Mouse (Mus musculus) myocyte (in vitro differentiated cells): ENCODE data around the gene Lasp1. TPM values are rescaled to one million over a fixed set of nuclear protein-coding genes. Genes with fewer than 3 reads are reported as not detected.

Source experiments
- H3K27me3 ChIP-seq: one replicate; pipeline ENCODE4 v1.6.1; 2011; ENCODE audit not compliant: control insufficient read depth, insufficient read depth, insufficient read length
- H3K36me3 ChIP-seq: one replicate; pipeline ENCODE4 v1.6.1; 2011; ENCODE audit not compliant: control insufficient read depth, insufficient read depth
- H3K4me2 ChIP-seq: one replicate; pipeline ENCODE4 v1.6.1; 2011; ENCODE audit warnings: low read depth, control low read depth
- H3K4me3 ChIP-seq: one replicate; pipeline ENCODE4 v1.5.1; 2011; ENCODE audit warnings: mild to moderate bottlenecking, control low read depth, moderate library complexity
- H3K79me2 ChIP-seq: one replicate; pipeline ENCODE4 v1.6.1; 2011; ENCODE audit not compliant: control insufficient read depth, insufficient read depth
- H3ac ChIP-seq: one replicate; pipeline ENCODE4 v1.6.1; 2011; ENCODE audit not compliant: control insufficient read depth, insufficient read length
- CEBPB ChIP-seq: IDR thresholded peaks from 2 replicates; pipeline ENCODE4 v1.6.1; 2011; ENCODE audit warnings: mild to moderate bottlenecking, moderate library complexity; ENCODE audit not compliant: poor library complexity, insufficient read depth, severe bottlenecking
- E2F4 ChIP-seq: IDR thresholded peaks from one replicate; pipeline ENCODE4 v1.6.1; 2011; ENCODE audit warnings: mild to moderate bottlenecking, control low read depth, moderate library complexity; ENCODE audit not compliant: insufficient read depth
- MAX ChIP-seq: IDR thresholded peaks from one replicate; pipeline ENCODE4 v1.6.1; 2011; ENCODE audit warnings: low read depth, mild to moderate bottlenecking, control low read depth
- MYOD1 ChIP-seq, 3 experiments: IDR thresholded peaks; one replicate each; pipeline ENCODE4 v1.6.1; 2011; ENCODE audit warnings: control low read depth in 2 of 3, low read depth in 2 of 3, mild to moderate bottlenecking in 2 of 3, moderate library complexity in 1 of 3; ENCODE audit not compliant: insufficient read length in 2 of 3, control insufficient read depth in 1 of 3
- MYOG ChIP-seq, 3 experiments: IDR thresholded peaks; one replicate each; pipeline ENCODE4 v1.6.1; 2011; ENCODE audit warnings: control low read depth in 2 of 3, low read depth in 2 of 3, mild to moderate bottlenecking in 2 of 3; ENCODE audit not compliant: insufficient read length in 2 of 3, control insufficient read depth in 1 of 3, insufficient read depth in 1 of 3
- POLR2A ChIP-seq: IDR thresholded peaks from one replicate; pipeline ENCODE4 v1.6.1; 2011; ENCODE audit warnings: low read depth, mild to moderate bottlenecking, control low read depth, moderate library complexity; ENCODE audit not compliant: insufficient read length
- POLR2AphosphoS2 ChIP-seq: IDR thresholded peaks from one replicate; pipeline ENCODE4 v1.6.1; 2011; ENCODE audit warnings: low read depth, control low read depth; ENCODE audit not compliant: insufficient read length
- REST ChIP-seq: IDR thresholded peaks from one replicate; pipeline ENCODE4 v1.6.1; 2011; ENCODE audit warnings: mild to moderate bottlenecking, control low read depth, moderate library complexity; ENCODE audit not compliant: insufficient read depth, insufficient read length
- SRF ChIP-seq: IDR thresholded peaks from one replicate; pipeline ENCODE4 v1.6.1; 2011; ENCODE audit warnings: low read depth; ENCODE audit not compliant: control insufficient read depth, insufficient read length
- TCF12 ChIP-seq: IDR thresholded peaks from one replicate; pipeline ENCODE4 v1.6.1; 2011; ENCODE audit warnings: mild to moderate bottlenecking, control low read depth; ENCODE audit not compliant: poor library complexity, insufficient read depth, severe bottlenecking
- TCF3 ChIP-seq: IDR thresholded peaks from one replicate; pipeline ENCODE4 v1.6.1; 2011; ENCODE audit warnings: low read depth, control low read depth; ENCODE audit not compliant: insufficient read length
- USF1 ChIP-seq: IDR thresholded peaks from one replicate; pipeline ENCODE4 v1.6.1; 2011; ENCODE audit warnings: low read depth, mild to moderate bottlenecking, control low read depth, moderate library complexity
- polyA plus RNA-seq: library from polyadenylated mRNA; unstranded; fragments of >200 nt; fragmentation: generic; extraction: Trizol; gene quantifications from one replicate; pipeline ENCODE4 v1.2.1, GENCODE M21; 2012; ENCODE audit warnings: missing spikeins

The Lasp1 gene
- polyA plus RNA-seq, 1 experiment, result 82.6 TPM

DNA sequence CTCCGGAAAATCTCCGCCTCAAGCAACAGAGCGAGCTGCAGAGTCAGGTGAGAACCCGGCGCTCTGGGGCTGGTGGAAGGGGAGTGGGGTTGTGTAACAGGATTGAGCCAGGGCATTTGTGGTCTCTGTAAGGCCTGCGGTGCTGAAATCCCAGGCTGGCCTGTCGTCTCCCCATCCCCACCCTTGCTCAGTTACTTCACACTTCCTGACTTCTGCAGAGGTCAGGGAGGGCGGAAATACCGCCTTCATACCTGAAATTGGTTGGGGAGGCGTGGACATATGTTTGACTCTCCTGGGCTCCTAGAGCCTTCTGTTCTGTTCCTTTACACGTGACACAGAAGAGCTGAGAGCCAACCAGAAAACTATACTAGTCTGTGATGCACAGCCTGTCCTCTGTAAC, 16.9 kb downstream of the Lasp1 start:
- no peak for TF ChIP-seq SRF
- no peak for TF ChIP-seq TCF12
- TF ChIP-seq MYOG (IDR thresholded peaks at IDR 0.05; ENCODE audit: control insufficient read depth in 1 of 3, insufficient read depth in 1 of 3, insufficient read length in 2 of 3, low read depth in 2 of 3), result no peak
- TF ChIP-seq TCF3, result no peak
- TF ChIP-seq MYOD1 (IDR thresholded peaks at IDR 0.05; ENCODE audit: control insufficient read depth in 1 of 3, insufficient read length in 2 of 3, low read depth in 2 of 3), result no peak
- TF ChIP-seq MAX, result no peak
- TF ChIP-seq POLR2AphosphoS2, result no peak
- TF ChIP-seq E2F4, result no peak
- no peak for TF ChIP-seq REST
- TF ChIP-seq POLR2A, result no peak
- no peak overlapping the region for H3ac ChIP-seq
- no peaks in the 10 kb centered on the region for H3K27me3 ChIP-seq
- H3K79me2 ChIP-seq, result peaks cover 83% of the 10 kb centered on the region
- no peak overlapping the region for H3K4me3 ChIP-seq
- H3K4me2 ChIP-seq, result no peak overlapping the region
- peaks cover 4% of the 10 kb centered on the region for H3K36me3 ChIP-seq

DNA sequence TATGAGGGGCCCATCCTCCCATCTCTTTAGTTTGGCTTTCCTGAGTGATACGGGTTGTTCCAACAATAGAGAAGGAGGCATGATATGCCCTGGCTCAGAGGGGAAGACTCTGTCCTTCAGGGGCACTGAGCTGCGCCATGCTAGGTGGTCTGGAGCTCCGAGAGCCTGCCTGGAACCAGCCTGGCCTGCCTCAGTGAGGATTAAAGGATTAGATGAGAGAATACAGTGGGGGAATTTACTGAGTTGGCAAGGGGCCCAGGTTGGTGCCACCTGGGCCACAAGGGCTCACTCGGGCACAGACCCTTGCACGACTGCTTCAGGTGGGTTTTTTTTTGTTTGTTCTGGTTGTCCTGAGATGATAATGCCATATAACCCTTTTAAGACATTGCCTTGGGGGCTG, 17.4 kb downstream of the Lasp1 start:
- Histone ChIP-seq H3K4me2 (no peak overlapping the region), H3K36me3 (peaks cover 4% of the 10 kb centered on the region), H3K79me2 (peaks cover 79% of the 10 kb centered on the region), H3K27me3 (no peaks in the 10 kb centered on the region), H3ac (no peak overlapping the region), H3K4me3 (no peak overlapping the region)
- TF ChIP-seq MAX, result no peak
- no peak for TF ChIP-seq MYOG (IDR thresholded peaks at IDR 0.05; ENCODE audit: control insufficient read depth in 1 of 3, insufficient read depth in 1 of 3, insufficient read length in 2 of 3, low read depth in 2 of 3)
- no peak for TF ChIP-seq MYOD1 (IDR thresholded peaks at IDR 0.05; ENCODE audit: control insufficient read depth in 1 of 3, insufficient read length in 2 of 3, low read depth in 2 of 3)
- no peak for TF ChIP-seq CEBPB
- no peak for TF ChIP-seq POLR2AphosphoS2
- no peak for TF ChIP-seq TCF3
- no peak for TF ChIP-seq REST
- TF ChIP-seq SRF, result no peak
- no peak for TF ChIP-seq TCF12
- TF ChIP-seq USF1, result no peak
- TF ChIP-seq POLR2A, result no peak
- TF ChIP-seq E2F4, result no peak

DNA sequence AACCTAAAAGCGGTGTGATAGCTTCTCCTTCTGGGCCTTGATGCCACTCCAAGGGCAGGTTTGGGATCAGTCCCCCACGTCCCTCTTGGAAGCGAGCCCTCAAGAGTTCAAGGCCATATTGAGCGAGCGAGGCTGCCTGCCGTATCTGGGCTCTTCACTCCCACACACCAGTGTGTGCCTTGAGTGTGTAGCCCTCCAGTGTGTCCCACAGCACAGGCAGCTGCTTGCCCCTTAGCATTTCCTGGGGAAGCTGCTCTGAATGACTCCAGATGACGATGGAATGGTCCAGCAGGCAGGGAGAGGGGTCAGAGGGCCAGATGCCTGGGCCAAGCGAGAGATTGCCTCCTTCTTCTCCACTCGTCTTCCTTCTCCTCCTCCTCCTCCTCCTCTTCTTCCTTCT, 18.1 kb downstream of the Lasp1 start:
- peaks cover 77% of the 10 kb centered on the region for H3K79me2 ChIP-seq
- H3K27me3 ChIP-seq, result no peaks in the 10 kb centered on the region
- no peak overlapping the region for H3ac ChIP-seq
- TF ChIP-seq MYOD1 (IDR thresholded peaks at IDR 0.05; ENCODE audit: control insufficient read depth in 1 of 3, insufficient read length in 2 of 3, low read depth in 2 of 3) (peak in 1 of 3 experiments; percentile 30), POLR2AphosphoS2 (peak; percentile 18), E2F4 (no peak), MYOG (IDR thresholded peaks at IDR 0.05; ENCODE audit: control insufficient read depth in 1 of 3, insufficient read depth in 1 of 3, insufficient read length in 2 of 3, low read depth in 2 of 3) (peak in 2 of 3 experiments; percentile 21 to 36)
- H3K4me3 ChIP-seq, result no peak overlapping the region
- H3K36me3 ChIP-seq, result peaks cover 11% of the 10 kb centered on the region
- H3K4me2 ChIP-seq, result peak overlapping the region; percentile 65

DNA sequence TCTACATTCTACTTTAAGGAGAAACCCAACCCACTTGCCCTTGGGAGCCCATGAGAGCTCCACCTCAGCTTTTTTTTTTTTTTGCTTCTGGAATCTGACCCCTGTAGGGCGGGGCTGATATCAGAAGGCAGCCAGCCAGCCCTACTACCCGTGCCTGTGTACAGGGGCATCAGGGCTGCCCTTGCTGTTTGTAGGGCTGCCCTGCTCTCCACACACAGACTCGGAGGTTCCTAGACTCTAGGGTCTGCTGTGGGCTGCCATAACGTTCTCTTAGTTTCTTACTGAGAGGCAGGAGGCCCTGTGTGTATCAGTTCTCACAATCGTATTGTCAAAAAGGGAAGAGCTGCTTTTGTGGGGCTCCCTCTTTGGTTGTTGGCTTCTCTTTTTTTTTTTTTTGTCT, 18.6 kb downstream of the Lasp1 start:
- H3ac ChIP-seq, result no peak overlapping the region
- TF ChIP-seq POLR2AphosphoS2 (no peak), MYOG (IDR thresholded peaks at IDR 0.05; ENCODE audit: control insufficient read depth in 1 of 3, insufficient read depth in 1 of 3, insufficient read length in 2 of 3, low read depth in 2 of 3) (no peak), POLR2A (no peak), TCF12 (no peak), CEBPB (no peak), SRF (no peak), TCF3 (no peak), MYOD1 (IDR thresholded peaks at IDR 0.05; ENCODE audit: control insufficient read depth in 1 of 3, insufficient read length in 2 of 3, low read depth in 2 of 3) (no peak), MAX (no peak), E2F4 (no peak), REST (no peak), USF1 (no peak)
- no peaks in the 10 kb centered on the region for H3K27me3 ChIP-seq
- H3K36me3 ChIP-seq, result peaks cover 12% of the 10 kb centered on the region
- no peak overlapping the region for H3K4me3 ChIP-seq
- peaks cover 78% of the 10 kb centered on the region for H3K79me2 ChIP-seq
- peak overlapping the region; percentile 65 for H3K4me2 ChIP-seq

DNA sequence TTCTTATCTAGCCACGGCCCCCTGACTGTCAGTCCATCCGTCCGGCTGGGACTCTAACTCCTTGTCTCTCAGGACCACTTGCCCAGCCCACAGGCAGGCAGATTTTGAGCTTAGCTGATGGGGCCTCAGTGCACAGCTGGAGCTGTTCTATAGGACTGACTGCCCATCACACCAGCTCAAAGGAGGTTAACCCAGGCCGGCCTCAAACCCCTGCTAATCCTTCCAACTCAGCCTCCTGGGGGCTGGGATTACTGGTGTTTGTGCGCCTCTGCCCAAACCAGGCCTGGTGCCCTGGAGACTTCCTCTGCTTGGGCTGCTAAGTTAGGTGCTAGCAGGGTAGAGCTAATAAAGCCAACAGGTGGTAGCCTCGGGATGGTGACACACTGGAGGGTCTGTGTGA, 19.2 kb downstream of the Lasp1 start:
- Histone ChIP-seq H3K27me3 (no peaks in the 10 kb centered on the region), H3K79me2 (peaks cover 78% of the 10 kb centered on the region), H3K4me2 (peak overlapping the region; percentile 65), H3K36me3 (peaks cover 12% of the 10 kb centered on the region), H3K4me3 (no peak overlapping the region), H3ac (no peak overlapping the region)
- no peak for TF ChIP-seq REST
- no peak for TF ChIP-seq POLR2AphosphoS2
- no peak for TF ChIP-seq MYOD1 (IDR thresholded peaks at IDR 0.05; ENCODE audit: control insufficient read depth in 1 of 3, insufficient read length in 2 of 3, low read depth in 2 of 3)
- TF ChIP-seq TCF3, result no peak
